Mouse (Mus musculus) heart, postnatal 0 days (tissue): ENCODE data around the gene Gak.

Source experiments
- CTCF ChIP-seq: IDR thresholded peaks from 2 replicates; pipeline ENCODE4 v1.5.1; 2016; ENCODE audit warnings: antibody characterized with exemption, control low read depth, low read depth
- EP300 ChIP-seq: IDR thresholded peaks from 2 replicates; pipeline ENCODE4 v1.6.1; 2016; ENCODE audit warnings: antibody characterized with exemption, low read depth

- TF ChIP-seq EP300, result no peak
- no peak for TF ChIP-seq CTCF
These were observed 30.4 kb upstream of the Gak start, which contains the start of gene Idua for GRCm38 (mm10) chr5:108659698-108660631.
